Mouse (Mus musculus) cortical plate, adult 2 months (tissue): ENCODE measurements around the gene Kcna3. TPM values are rescaled to one million over a fixed set of nuclear protein-coding genes. Genes with fewer than 3 reads are reported as not detected.

Experiments
- H3K27ac ChIP-seq: fragments of 200-500 bp; 2 replicates; pipeline ENCODE4 v1.5.1; 2012; ENCODE audit warnings: low read length, control low read depth, inconsistent platforms; ENCODE audit not compliant: insufficient read depth
- H3K4me1 ChIP-seq: fragments of 200-500 bp; 2 replicates; pipeline ENCODE4 v1.6.1; 2011; ENCODE audit warnings: low read length; ENCODE audit not compliant: control insufficient read depth, insufficient read depth
- H3K4me3 ChIP-seq: fragments of 200-500 bp; 2 replicates; pipeline ENCODE4 v1.5.1; 2011; ENCODE audit warnings: mild to moderate bottlenecking, low read length, control low read depth; ENCODE audit not compliant: insufficient read depth
- CTCF ChIP-seq: fragments of 200-500 bp; IDR thresholded peaks from 2 replicates; pipeline ENCODE4 v1.5.1; 2011; ENCODE audit warnings: mild to moderate bottlenecking, control low read depth, low read length; ENCODE audit not compliant: insufficient read depth; ENCODE audit errors: extremely low read depth
- POLR2A ChIP-seq: fragments of 200-500 bp; IDR thresholded peaks from 2 replicates; pipeline ENCODE4 v1.6.1; 2011; ENCODE audit warnings: mild to moderate bottlenecking, low read length, control low read depth; ENCODE audit not compliant: insufficient read depth; ENCODE audit errors: extremely low read depth
- polyA plus RNA-seq: library from polyadenylated mRNA; depleted of rRNA; stranded (reverse); fragments of >200 nt; gene quantifications from 2 replicates; pipeline ENCODE4 v1.2.3, GENCODE M21; 2012; rRNA removed

Kcna3 gene
- 5.6 and 6.6 TPM in 2 replicates for polyA plus RNA-seq

DNA sequence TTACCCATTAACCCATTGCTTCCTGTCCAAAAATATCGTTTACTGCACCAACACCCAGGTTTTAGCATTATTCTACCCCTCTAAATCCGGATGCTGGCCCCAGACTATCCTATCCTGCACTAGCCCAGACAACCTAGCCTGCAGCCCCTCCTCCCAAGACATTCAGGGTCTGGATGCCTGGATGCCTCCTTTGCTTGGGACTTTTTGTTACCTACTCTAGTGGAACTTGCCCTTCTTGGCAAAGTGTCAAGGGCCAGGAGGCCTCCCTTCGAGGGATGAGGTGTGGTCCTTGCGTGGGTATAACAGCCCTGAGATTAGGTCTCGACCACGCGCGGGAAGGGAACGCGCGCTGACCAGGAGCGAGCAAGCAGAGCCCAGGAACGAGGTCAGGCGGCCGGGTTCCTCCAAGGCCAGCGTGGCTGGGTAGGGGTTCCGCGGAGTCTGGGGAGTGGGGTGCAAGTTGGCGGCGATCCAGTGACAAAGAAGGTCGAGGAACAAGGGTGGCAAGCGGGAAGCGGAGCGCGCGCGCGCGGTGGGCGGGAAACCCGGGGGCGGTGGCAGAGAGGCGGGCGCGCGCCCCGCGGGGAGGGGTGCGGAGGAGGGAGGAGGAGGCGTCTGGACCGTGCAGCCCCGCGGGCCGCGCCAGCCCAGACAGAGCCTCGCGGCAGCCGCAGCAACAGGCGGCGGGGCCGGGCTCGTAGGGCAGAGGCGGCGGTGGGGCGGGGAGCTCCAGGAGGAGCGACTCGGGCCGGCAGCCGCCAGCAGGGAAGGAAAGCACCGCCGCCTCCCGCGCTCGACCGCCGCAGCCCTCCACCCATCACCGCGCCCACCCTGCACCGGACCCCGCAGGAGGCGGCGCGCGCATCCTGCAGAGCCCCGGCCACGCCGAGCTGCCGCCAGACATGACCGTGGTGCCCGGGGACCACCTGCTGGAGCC, at the start of gene Kcna3:
Gene Kcna3 (plus strand): TSS at position 649 of the 937 bp plus-strand sequence.
- Histone ChIP-seq H3K27ac (peak within 1 kb of the TSS; percentile 78), H3K4me3 (peak within 1 kb of the TSS; percentile 75), H3K4me1 (no peaks in the 10 kb centered on the region; the same call in 1 of the 2 replicates)
- TF ChIP-seq CTCF (no peak), POLR2A (no peak)

DNA sequence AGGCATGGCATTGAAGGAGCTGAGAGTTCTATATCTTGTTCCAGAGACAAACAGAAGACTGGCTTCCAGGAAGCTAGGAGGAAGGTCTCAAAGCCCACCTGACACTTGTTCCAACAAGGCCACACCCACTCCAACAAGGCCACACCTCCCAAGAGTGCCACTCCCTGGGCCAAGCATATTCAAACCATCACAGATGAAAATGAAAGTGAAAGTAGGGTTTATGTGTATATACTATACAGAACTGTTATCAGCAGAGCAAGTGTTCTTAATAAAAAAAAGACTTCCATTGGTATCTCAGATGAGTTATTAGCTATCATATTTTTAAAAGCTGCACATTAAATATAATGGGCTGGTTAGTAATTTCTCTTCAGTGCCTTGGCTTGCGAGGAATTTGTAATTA, 44.6 kb upstream of the Kcna3 start:
- Histone ChIP-seq H3K4me3 (no peak overlapping the region), H3K4me1 (no peaks in the 10 kb centered on the region), H3K27ac (no peak overlapping the region)
- TF ChIP-seq POLR2A, result no peak
- no peak for TF ChIP-seq CTCF

DNA sequence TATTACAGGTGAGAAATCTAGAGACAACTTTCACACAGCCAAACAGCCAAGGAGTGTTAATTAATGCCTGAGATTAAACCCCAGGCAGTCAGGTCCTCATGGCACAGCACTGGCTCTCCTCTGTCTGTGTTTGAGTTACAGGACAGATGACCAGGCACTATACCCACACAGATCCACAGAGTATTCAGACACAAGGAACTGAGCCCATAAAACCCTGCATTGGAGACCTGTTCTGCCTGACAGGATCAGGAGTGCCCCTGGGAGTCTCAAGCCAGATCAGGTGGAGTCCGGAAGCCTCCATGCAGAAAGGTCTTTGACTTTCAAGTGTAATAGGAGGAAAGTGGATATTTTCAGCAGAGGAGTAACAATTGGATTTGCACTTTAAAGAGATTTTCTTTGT, 40.6 kb upstream of the Kcna3 start:
- Histone ChIP-seq H3K27ac (no peak overlapping the region), H3K4me1 (no peaks in the 10 kb centered on the region), H3K4me3 (no peak overlapping the region)
- TF ChIP-seq CTCF, result no peak

DNA sequence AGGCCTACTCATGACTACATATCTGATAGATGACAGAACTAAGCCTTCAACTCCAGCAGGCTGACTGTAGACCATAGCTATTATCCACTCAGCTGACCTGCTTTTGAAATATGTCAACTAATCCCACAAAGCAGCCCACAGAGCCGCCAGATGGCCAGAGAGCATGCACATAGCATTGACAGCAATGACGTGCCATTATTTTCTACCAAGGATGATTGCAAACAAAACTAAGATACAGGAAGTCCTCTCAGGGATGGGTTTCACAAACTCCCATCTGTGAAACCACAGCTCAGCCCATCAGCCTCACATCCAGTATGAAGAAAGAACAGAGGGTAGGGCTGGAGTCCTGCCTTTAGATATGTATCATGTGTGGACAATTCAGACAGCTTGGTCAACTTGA, 39.8 kb upstream of the Kcna3 start:
- H3K4me3 ChIP-seq, result no peak overlapping the region
- no peak overlapping the region for H3K27ac ChIP-seq
- TF ChIP-seq POLR2A, result no peak
- H3K4me1 ChIP-seq, result no peaks in the 10 kb centered on the region

DNA sequence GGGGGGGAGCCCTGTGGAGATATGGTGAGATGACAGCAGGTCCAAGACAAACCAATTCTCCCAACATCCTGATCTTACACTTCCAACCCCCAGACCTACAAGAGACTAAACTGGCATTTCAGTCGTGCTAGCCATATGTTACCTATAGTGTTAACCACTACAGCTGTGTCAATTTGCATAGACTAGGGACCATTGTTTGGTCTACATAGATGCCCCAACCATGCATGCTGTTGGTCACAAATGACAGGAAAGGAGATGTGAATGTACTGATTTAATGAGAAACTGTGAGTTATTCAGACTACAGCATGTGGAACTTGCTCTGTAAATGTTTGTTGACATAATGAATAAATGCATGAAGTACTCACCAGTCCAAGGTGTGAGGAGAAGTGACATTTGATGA, 37.6 kb upstream of the Kcna3 start:
- Histone ChIP-seq H3K4me3 (no peak overlapping the region), H3K27ac (no peak overlapping the region), H3K4me1 (no peaks in the 10 kb centered on the region)
- TF ChIP-seq POLR2A, result no peak
- TF ChIP-seq CTCF, result no peak

DNA sequence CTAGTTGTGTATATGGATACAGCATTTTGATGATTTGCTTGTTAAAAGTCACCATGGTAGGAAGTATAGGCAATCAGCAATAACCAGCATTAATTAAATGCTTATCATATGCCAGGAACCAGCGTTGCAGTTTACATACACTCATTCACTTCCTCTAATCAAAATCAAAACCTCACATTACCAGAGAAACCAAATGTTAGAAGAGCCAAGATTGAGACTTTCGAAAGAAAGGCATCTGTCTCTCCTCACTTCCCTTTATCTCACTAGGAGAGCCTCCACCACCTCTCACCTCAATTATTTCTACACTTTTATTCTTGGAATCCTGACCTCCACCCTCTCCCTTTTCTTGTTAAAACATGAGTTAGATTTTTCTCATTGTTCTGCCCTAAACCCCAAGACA, 35.8 kb upstream of the Kcna3 start:
- TF ChIP-seq POLR2A (no peak), CTCF (no peak)
- Histone ChIP-seq H3K4me1 (no peaks in the 10 kb centered on the region), H3K27ac (no peak overlapping the region), H3K4me3 (no peak overlapping the region)

DNA sequence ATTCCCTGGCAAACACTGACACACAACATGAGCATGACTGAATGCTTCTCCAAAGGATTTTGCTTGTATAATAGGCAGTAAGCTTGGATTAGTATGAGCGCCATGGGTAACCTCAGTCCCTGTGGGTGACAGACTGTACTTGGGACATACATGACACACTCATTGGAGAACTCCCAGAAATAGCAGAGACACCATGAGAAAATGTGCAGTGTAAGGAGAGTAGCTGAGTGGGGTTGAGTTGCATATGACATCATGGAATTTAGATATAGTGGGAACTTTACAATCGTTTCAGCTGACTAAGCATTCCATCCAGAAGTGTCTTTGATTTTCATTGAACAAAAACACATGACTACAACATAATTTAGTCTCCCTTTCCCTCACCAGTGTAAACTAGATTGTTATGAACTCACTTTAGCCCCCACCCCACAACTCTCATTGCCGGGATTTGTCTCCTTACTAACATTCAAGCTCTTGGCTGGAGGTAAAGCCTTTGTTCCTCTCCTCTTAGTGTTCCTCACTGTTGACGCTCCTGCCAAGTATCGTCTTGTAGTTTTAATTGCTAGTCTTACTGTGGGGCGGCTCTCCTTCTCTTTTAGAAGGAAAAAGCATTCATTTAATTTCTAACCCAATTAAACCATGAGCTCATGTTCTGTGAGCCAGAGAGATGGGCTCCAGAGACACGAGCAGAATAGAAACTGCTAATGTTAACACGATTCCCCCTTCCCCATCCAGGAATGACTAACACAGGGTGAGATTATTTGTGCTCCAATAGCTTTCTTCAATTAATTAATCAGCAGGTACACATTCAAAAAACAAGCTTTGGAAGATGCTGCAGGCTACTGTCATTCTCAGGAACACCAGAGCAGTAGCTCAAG, 33.5 kb upstream of the Kcna3 start:
- no peak overlapping the region for H3K27ac ChIP-seq
- no peak for TF ChIP-seq CTCF
- no peak for TF ChIP-seq POLR2A
- no peak overlapping the region for H3K4me3 ChIP-seq
- no peaks in the 10 kb centered on the region for H3K4me1 ChIP-seq

DNA sequence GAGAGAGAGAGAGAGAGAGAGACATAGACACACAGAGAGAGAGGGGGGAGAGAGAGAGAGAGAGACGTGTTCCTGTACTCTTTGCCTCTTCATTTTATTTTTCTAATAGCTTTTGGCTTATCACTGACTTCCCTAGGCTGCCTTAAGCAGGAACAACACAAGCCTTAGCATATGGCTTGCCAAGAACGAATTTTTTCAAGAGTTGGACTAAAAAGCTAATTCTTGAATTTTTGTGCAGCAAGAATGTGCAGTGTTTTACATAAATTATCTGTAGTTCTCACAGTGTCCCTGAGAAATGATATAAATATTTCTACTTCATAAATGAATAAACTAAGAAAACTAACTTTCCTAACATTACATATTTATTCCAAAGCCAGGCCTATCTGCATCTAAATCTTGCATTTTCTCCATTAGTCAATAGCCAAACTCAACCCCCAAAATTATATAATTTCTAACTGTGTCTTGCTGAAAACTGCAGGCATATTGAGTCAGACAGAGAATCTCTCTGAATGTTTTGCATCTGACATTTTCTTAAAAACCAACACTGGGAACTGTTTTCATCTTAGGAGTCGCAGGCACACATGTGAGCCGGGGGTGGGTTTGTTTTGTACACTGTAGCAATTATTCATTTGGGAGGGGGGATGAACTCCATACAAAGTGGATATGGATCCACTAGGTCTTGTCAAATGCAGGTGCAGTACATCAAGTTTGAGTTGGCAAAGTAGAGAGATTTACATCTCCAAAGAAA, 26.5 kb upstream of the Kcna3 start:
- TF ChIP-seq POLR2A (no peak), CTCF (no peak)
- Histone ChIP-seq H3K27ac (no peak overlapping the region; the same call in 1 of the 2 replicates), H3K4me3 (no peak overlapping the region), H3K4me1 (peaks cover 2% of the 10 kb centered on the region; the same call in 1 of the 2 replicates)

DNA sequence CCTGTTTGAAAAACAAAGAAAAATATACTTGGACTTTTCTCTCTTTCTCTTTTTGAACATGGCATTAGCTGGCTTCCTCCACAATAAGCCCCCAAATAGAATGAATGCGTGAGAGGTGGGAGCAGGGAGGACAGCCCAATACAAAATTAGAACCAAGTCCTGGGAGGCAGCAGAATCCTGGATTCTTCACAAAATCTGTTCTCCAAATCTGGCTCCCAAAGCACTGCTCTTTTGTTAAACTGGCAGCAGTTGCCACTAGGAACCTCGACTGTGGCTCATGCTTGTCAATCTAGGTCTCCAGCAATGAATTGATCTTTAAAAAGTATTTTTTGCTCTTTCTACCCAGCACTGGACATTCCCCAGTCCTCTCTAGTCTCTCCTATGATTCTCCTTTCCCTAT, 17.7 kb upstream of the Kcna3 start:
- no peak overlapping the region for H3K27ac ChIP-seq
- TF ChIP-seq POLR2A (no peak), CTCF (no peak)

DNA sequence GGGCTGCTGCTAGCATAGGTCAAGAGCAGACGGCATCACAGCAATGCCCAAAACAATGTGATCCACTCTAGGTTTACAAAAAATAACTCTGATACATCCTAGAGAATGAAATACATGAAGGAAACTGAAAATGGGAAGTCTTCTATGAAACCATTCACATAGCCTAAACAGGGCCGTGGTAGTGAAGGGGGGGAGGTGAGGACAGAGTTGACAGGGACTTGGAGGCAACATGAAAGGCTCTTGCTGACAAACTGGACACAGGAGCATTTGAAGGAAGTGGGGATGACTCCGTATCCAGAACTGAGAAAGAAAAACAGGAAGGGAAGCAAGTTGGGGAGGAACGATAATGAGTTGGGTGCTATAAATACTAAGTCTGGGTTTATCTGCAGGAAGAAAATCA, 4.4 kb upstream of the Kcna3 start:
- H3K4me1 ChIP-seq, result no peaks in the 10 kb centered on the region
- no peak overlapping the region for H3K27ac ChIP-seq
- no peak overlapping the region for H3K4me3 ChIP-seq
- TF ChIP-seq POLR2A (no peak), CTCF (no peak)

More for the DNA sequence above, 17.7 kb upstream of the Kcna3 start:
- Histone ChIP-seq H3K4me1 (no peaks in the 10 kb centered on the region; the same call in 1 of the 2 replicates), H3K4me3 (no peak overlapping the region)
